Comparison of ENCODE assay signal across 20 mouse cellular contexts in the genomic region with DNA sequence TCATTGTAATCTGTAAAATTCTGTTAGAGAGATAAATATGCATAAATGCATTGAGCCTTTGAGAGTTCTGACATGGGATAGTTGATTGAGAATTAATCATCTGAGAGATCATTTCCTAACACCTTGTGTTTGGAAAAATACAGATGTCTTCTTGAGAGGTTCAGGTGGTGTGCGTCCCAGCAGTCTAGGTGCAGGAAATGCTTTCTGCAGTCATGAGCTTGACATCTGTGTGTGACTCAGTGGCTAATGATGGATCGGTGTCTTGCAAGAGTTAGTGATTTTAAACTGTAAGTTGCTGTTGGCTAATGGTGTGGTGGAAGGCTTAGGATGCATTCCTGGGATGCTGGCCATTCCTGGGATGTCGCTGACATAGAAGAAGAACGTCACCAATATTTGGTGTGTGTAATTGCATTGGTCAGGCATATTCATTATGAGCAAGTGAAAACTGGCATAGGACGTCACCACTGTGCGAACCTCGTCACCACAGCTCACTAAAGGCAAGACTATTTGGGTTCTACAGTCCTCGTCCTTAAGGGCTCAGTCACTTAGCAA. TPM values are rescaled to one million over a fixed set of nuclear protein-coding genes. Genes with fewer than 3 reads are reported as not detected.
A peak's percentile ranks its signal among the peaks of the same experiment; 100 is the strongest.
DNase-seq lines count a peak whose midpoint lies in the region; ATAC-seq and TF ChIP-seq lines count a peak whose summit lies in the region.
"Had no signal": no experiment of that assay in that cellular context is flagged by ENCODE, and none has a peak within 500 bp of the region (broad histone marks: within the 10 kb centered on the region; RNA-seq: fewer than 3 reads in every experiment).

No protein-coding gene starts in this region.

- intact Hi-C loops in left cerebral cortex, postnatal 4 days (cut with DNase I) = no loop called here

- no peak for ATAC-seq in lung, embryonic 15.5 days (ENCODE audit: borderline replicate concordance, extremely low read depth, low FRiP score, low TSS enrichment)
- ATAC-seq: forebrain, embryonic 16.5 days; inflammation-experienced regulatory T-cells, adult 6 months had no signal

- no peaks in the 10 kb centered on the region for H3K27me3 ChIP-seq in lung, embryonic 15.5 days
- H3K27me3 ChIP-seq in thymus, adult 2 months (ENCODE audit: control insufficient read depth, insufficient read depth, low read length) = no peaks in the 10 kb centered on the region
- H3K27me3 ChIP-seq: embryonic facial prominence, embryonic 13.5 days; forebrain, embryonic 12.5 days; hindbrain, embryonic 15.5 days had no signal

- 80% methylated on average over 8 of the region's 8 CpGs for WGBS in lung, embryonic 15.5 days
- 50% methylated on average over 8 of the region's 8 CpGs for WGBS in lung, adult 2 months
- 62% methylated on average over 8 of the region's 8 CpGs for WGBS in thymus, adult 2 months

- no peak for TF ChIP-seq POLR2A in lung, adult 2 months (IDR thresholded peaks at IDR 0.05; ENCODE audit: borderline replicate concordance, extremely low read depth, low read depth, low read length)
- no peak for TF ChIP-seq POLR2A in thymus, adult 2 months (IDR thresholded peaks at IDR 0.05; ENCODE audit: control insufficient read depth, extremely low read depth, insufficient read depth, low read length, poor library complexity)

- peaks cover 17% of the 10 kb centered on the region for H3K4me1 ChIP-seq in lung, embryonic 15.5 days
- H3K4me1 ChIP-seq in lung, adult 2 months (ENCODE audit: control insufficient read depth, insufficient read depth, low read length) = peaks cover 6% of the 10 kb centered on the region; the same call in 1 of the 2 replicates
- H3K4me1 ChIP-seq in thymus, adult 2 months (replicated peaks; ENCODE audit: control insufficient read depth, insufficient read depth, low read length) = peaks cover 25% of the 10 kb centered on the region

- H3K4me2 ChIP-seq in lung, embryonic 15.5 days = no peak overlapping the region
- H3K4me2 ChIP-seq: embryonic facial prominence, embryonic 13.5 days; forebrain, embryonic 12.5 days; heart, embryonic 11.5 days; hindbrain, embryonic 15.5 days had no signal

- TF ChIP-seq CTCF in lung, adult 2 months (IDR thresholded peaks at IDR 0.05; ENCODE audit: insufficient read depth, low read length) = no peak
- no peak for TF ChIP-seq CTCF in thymus, adult 2 months (IDR thresholded peaks at IDR 0.05; ENCODE audit: borderline replicate concordance, control insufficient read depth, extremely low read depth, insufficient read depth, low read length, poor library complexity)

- DNase-seq in lung, adult 2 months = no peak
- DNase-seq in thymus, adult 2 months = no peak
- DNase-seq in thymus, adult 18-20 months = no peak
- peak; percentile 64 for DNase-seq in Muller cell, postnatal 12 days (ENCODE audit: inconsistent ontology term)
- peak; percentile 53 for DNase-seq in naive thymus-derived CD4-positive, alpha-beta T cell, adult 2 months (ENCODE audit: low read depth)
- DNase-seq in left cerebral cortex, postnatal 4 days = no peak
- no peak for DNase-seq in adrenal gland, postnatal 10 days
- DNase-seq: adrenal gland, postnatal 25 days; cerebellum, adult 18-20 months; cerebellum, adult 9-11 months; cerebellum, postnatal 36 days; gastrocnemius, postnatal 14 days; heart, adult 2 months had no signal

- H3K36me3 ChIP-seq in lung, embryonic 15.5 days = peaks cover 22% of the 10 kb centered on the region
- peaks cover 20% of the 10 kb centered on the region for H3K36me3 ChIP-seq in thymus, adult 2 months (ENCODE audit: control insufficient read depth, insufficient read depth, low read length)

- H3K9ac ChIP-seq in lung, embryonic 15.5 days = no peak overlapping the region
- H3K9ac ChIP-seq: embryonic facial prominence, embryonic 13.5 days; forebrain, embryonic 12.5 days; hindbrain, embryonic 15.5 days had no signal

- peak overlapping the region; percentile 38; the same call in 1 of the 2 replicates for H3K27ac ChIP-seq in lung, embryonic 15.5 days
- H3K27ac ChIP-seq in thymus, adult 2 months (ENCODE audit: control insufficient read depth, insufficient read depth, low read length) = peak overlapping the region; percentile 72
- H3K27ac ChIP-seq: embryonic facial prominence, embryonic 13.5 days; forebrain, embryonic 12.5 days; heart, adult 2 months; hindbrain, embryonic 15.5 days had no signal

- no peaks in the 10 kb centered on the region for H3K9me3 ChIP-seq in lung, embryonic 15.5 days
- H3K9me3 ChIP-seq: embryonic facial prominence, embryonic 13.5 days; forebrain, embryonic 12.5 days; hindbrain, embryonic 15.5 days had no signal

- H3K4me3 ChIP-seq in lung, embryonic 15.5 days = no peak overlapping the region
- H3K4me3 ChIP-seq in lung, adult 2 months (replicated peaks; ENCODE audit: extremely low read depth, low read depth, low read length) = no peak overlapping the region
- no peak overlapping the region for H3K4me3 ChIP-seq in thymus, adult 2 months (ENCODE audit: control insufficient read depth, insufficient read depth, low read length)
- H3K4me3 ChIP-seq: embryonic facial prominence, embryonic 13.5 days; forebrain, embryonic 12.5 days; heart, adult 2 months; hindbrain, embryonic 15.5 days had no signal

RNA-seq across cellular contexts. Expression of gene Tomm34, which starts 6.0 kb away (rescaled TPM):
- 52.3 and 53.0 TPM in 2 replicates for polyA plus RNA-seq in lung, embryonic 15.5 days (2015; fragmentation: Nextera tagmentation; extraction: Ambion mirVana)
- 43.5 and 48.8 TPM in 2 replicates for polyA plus RNA-seq in lung, adult 2 months (2012; rRNA removed)
- 83.7 and 93.8 TPM in 2 replicates for polyA plus RNA-seq in thymus, adult 2 months (2012; rRNA removed)
- total RNA-seq in left cerebral cortex, postnatal 4 days (2021) = 10 to 100 TPM; 41.4 to 42.7 TPM
- 10 to 100 TPM; 24.6 to 29.5 TPM for total RNA-seq in adrenal gland, postnatal 10 days (2021)

RNA-seq across cellular contexts. Expression of gene Stk4, which starts 6.8 kb away (rescaled TPM):
- polyA plus RNA-seq in lung, embryonic 15.5 days (2015; fragmentation: Nextera tagmentation; extraction: Ambion mirVana) = 20.3 and 23.2 TPM in 2 replicates
- polyA plus RNA-seq in lung, adult 2 months (2012; rRNA removed) = 22.0 and 31.3 TPM in 2 replicates
- 85.1 and 90.1 TPM in 2 replicates for polyA plus RNA-seq in thymus, adult 2 months (2012; rRNA removed)
- total RNA-seq in left cerebral cortex, postnatal 4 days (2021) = 10 to 100 TPM; 31.8 to 38.8 TPM
- 10 to 100 TPM; 27.9 to 30.1 TPM for total RNA-seq in adrenal gland, postnatal 10 days (2021)

RNA-seq across cellular contexts. Expression of gene Pabpc1l, which starts 51.7 kb away (rescaled TPM):
- 1.2 TPM in 2 replicates for polyA plus RNA-seq in lung, embryonic 15.5 days (2015; fragmentation: Nextera tagmentation; extraction: Ambion mirVana)
- 0.40 and 0.50 TPM in 2 replicates for polyA plus RNA-seq in lung, adult 2 months (2012; rRNA removed)
- 0.51 and 0.97 TPM in 2 replicates for polyA plus RNA-seq in thymus, adult 2 months (2012; rRNA removed)
- total RNA-seq in left cerebral cortex, postnatal 4 days (2021) = 1 to 10 TPM; 2.4 to 3.1 TPM
- 1 to 10 TPM; 1.9 to 2.5 TPM for total RNA-seq in adrenal gland, postnatal 10 days (2021)

Comparison
In these comparisons a context has a peak if more than half of its experiments do, and no peak if none do; other contexts are left out.
1. DNase-seq: peak in Muller cell, postnatal 12 days (single experiment) and naive thymus-derived CD4-positive, alpha-beta T cell, adult 2 months (single experiment); none in lung, adult 2 months (single experiment), thymus, adult 2 months (single experiment), thymus, adult 18-20 months (0 of 2), left cerebral cortex, postnatal 4 days (single experiment) and adrenal gland, postnatal 10 days (single experiment).